Mouse (Mus musculus) liver, postnatal 0 days (tissue): ENCODE measurements around the gene Psme1.

Source experiments
- CTCF ChIP-seq: sonication (generic); IDR thresholded peaks from 2 replicates; pipeline ENCODE4 v1.5.1; 2016; ENCODE audit warnings: antibody characterized with exemption, low read depth
- EP300 ChIP-seq: IDR thresholded peaks from 2 replicates; pipeline ENCODE4 v1.6.1; 2016; ENCODE audit warnings: antibody characterized with exemption, low read depth, mild to moderate bottlenecking

DNA sequence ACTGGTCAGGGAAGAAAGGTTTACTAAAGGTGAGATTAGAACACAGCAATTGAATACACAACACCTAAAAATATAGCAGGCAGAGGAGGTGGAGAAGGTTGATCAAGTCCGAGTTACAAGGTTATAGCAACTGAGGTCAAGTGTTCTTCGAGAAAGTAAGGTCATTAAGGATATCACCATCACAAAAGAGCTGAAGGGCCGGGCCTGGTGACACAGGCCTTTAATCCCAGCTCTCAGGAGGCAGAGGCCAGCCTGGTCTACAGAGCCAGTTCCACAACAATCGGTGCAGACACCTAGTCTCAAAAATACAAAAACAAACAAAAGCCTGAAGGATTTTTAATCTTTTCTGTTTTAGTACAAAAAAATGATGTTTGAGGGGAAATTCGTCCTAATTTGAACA is 26.6 kb upstream of the Psme1 start:
- TF ChIP-seq CTCF (no peak), EP300 (no peak)
